Mouse (Mus musculus) small intestine, adult 2 months (tissue): ENCODE results near the gene Gm20388. TPM values are rescaled to one million over a fixed set of nuclear protein-coding genes. Genes with fewer than 3 reads are reported as not detected.

Source experiments
- H3K27ac ChIP-seq: fragments of 200-500 bp; 2 replicates; pipeline ENCODE4 v1.5.1; 2012; ENCODE audit warnings: low read depth, low read length, control low read depth, inconsistent platforms; ENCODE audit not compliant: insufficient read depth
- H3K27me3 ChIP-seq: fragments of 200-500 bp; 2 replicates; pipeline ENCODE4 v1.6.1; 2012; ENCODE audit warnings: mild to moderate bottlenecking, moderate library complexity, low read length, inconsistent platforms; ENCODE audit not compliant: control insufficient read depth, insufficient read depth
- H3K36me3 ChIP-seq: fragments of 200-500 bp; 2 replicates; pipeline ENCODE4 v1.6.1; 2012; ENCODE audit warnings: mild to moderate bottlenecking, low read length, control low read depth, inconsistent platforms; ENCODE audit not compliant: control insufficient read depth, insufficient read depth
- H3K4me1 ChIP-seq: fragments of 200-500 bp; 2 replicates; pipeline ENCODE4 v1.6.1; 2012; ENCODE audit warnings: low read length, inconsistent platforms, mixed read lengths; ENCODE audit not compliant: control insufficient read depth, insufficient read depth, insufficient read length
- H3K4me3 ChIP-seq: fragments of 200-500 bp; 2 replicates; pipeline ENCODE4 v1.5.1; 2012; ENCODE audit warnings: low read depth, mild to moderate bottlenecking, control low read depth, inconsistent platforms, low read length, moderate library complexity
- CTCF ChIP-seq: fragments of 200-500 bp; IDR thresholded peaks from 2 replicates; pipeline ENCODE4 v1.5.1; 2012; ENCODE audit warnings: low read depth, mild to moderate bottlenecking, control low read depth, inconsistent platforms, low read length, moderate library complexity, mixed read lengths; ENCODE audit not compliant: insufficient replicate concordance, insufficient read length; ENCODE audit errors: extremely low read depth
- POLR2A ChIP-seq: fragments of 200-500 bp; IDR thresholded peaks from 2 replicates; pipeline ENCODE4 v1.6.1; 2012; ENCODE audit warnings: low read depth, mild to moderate bottlenecking, control low read depth, inconsistent platforms, low read length, moderate library complexity
- WGBS: fragments of 180-500 bp; shearing (Covaris S2); methylation state at CpG from one replicate; pipeline ENCODE4 v1.1.7; 2018; 5-methylcytosine and 5-hydroxymethylcytosine counted together
- polyA plus RNA-seq: library from polyadenylated mRNA; depleted of rRNA; stranded (reverse); fragments of >200 nt; gene quantifications from 2 replicates; pipeline ENCODE4 v1.2.3, GENCODE M21; 2012

The Gm20388 gene
- polyA plus RNA-seq, 1 experiment: 37.3 TPM

DNA sequence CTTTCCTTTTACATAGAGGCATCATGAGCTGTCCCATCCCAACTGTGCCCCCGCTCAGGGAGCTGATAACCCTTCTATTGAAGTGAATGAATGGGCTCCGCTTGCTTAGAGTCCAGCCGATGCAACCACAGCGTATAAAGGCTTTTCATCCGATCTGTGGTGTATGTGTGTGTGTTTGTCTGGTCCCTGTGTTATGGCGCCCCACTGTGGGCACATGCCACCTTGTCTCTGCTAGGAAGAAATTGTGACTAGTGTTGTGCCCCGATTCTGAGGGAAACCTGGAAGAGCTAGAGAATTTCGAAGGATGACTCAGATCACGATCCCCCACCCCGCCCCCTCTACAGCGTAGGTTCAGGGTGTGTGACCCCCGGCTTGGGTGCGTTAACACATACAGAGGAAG lies 3442.1 kb downstream of the Gm20388 start:
- WGBS: 40% methylated on average over 13 of the region's 13 CpGs
- Histone ChIP-seq H3K36me3 (peaks cover 19% of the 10 kb centered on the region), H3K4me3 (no peak overlapping the region), H3K27ac (no peak overlapping the region), H3K4me1 (no peaks in the 10 kb centered on the region), H3K27me3 (no peaks in the 10 kb centered on the region)
- TF ChIP-seq POLR2A: no peak
- TF ChIP-seq CTCF: peak; percentile 57; the same call in 1 of the 2 replicates

DNA sequence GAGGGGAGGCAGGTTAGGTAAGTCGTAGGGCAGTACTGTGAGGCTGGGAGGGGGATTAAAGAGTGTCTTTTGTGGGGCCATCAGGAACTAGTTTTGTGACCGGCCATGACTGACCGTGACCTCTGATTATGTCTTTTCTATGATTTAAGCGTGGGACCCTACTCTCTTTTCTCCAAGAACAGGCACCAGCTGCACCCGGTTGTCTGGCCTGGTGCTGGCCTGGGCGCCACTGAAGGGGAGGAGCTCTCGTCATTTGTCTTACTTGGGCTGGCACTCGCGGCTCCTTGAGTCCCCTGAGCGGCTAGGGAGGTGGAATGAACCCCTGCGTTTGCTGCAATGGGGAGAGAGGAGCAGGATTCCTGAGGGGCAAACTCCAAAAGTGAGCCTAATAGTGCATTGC lies 3442.6 kb downstream of the Gm20388 start:
- peaks cover 18% of the 10 kb centered on the region for H3K36me3 ChIP-seq
- no peaks in the 10 kb centered on the region for H3K4me1 ChIP-seq
- 73% methylated on average over 11 of the region's 11 CpGs for WGBS
- no peaks in the 10 kb centered on the region for H3K27me3 ChIP-seq
- TF ChIP-seq CTCF (no peak), POLR2A (no peak)
- no peak overlapping the region for H3K27ac ChIP-seq
- H3K4me3 ChIP-seq: no peak overlapping the region

DNA sequence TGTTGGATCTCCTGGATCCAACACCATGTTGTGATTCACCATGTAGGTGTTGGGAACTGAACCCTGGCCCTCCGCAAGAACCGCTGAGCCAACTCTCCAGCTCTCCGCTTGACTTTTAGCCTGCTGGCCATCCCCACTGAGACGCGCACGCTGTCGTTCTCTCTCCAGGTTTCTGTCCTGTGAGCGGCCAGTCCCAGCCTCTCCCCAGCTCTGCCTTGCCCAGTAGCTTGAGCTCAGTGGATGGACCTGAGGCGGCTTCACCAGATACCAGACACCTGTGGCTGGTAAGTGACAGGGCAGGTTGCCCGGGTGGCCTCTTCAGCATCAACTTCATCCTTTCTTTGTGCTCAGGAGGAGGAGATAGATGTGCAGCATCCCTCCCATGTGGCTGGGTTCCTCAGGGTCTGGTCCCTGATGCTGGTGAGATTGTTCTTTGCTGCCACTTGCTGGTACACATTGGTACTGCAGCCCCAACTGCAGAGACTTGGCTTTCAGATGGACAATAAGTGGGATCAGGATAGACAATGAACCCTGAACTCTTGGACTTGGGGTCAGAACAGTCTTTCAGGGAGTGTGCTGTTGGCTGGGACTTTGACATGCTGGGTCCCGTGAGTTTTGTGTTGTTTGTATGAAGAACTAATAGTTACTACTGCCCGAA lies 3450.6 kb downstream of the Gm20388 start:
- WGBS: 58% methylated on average over 12 of the region's 12 CpGs
- TF ChIP-seq POLR2A (no peak), CTCF (peak; percentile 84; the same call in 1 of the 2 replicates)

DNA sequence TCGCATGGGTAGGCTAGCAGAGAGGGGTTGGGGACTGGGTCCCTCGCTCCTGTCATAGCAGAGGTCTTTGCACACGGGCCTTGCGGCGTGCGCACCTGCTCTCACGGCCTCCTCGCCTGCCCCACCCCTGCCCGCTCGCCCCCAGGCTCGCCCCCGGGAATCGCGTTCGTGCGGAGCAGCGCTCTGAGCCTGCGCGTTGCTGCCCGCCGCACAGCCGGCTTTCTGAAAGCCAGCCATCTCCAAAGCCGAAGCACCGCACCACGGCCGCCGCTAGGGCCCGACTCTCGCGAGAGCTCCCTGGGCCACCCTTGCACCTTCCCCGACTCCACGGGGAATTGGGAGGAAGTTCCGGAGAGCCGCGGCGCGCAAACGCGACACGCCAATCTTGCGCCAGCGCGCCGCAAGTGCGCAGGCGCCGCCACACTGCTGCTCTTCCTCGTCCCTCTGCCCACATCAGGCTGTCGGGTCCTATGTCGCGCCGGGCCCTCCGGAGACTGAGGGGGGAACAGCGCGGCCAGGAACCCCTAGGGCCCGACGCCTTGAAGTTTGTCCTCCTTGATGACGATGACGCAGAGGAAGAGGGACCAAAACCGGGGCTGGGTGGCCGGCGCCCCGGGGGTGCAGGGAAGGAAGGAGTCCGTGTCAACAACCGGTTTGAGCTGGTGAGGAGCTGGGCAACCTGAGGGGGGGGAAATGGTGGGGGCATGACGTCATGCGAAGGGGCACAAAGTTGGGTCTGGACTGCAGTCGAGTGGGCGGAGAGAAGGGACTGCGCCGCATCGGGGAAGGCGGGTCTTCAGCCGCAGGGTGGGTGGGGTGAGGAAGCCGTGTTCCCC lies 3463.0 kb downstream of the Gm20388 start, which contains the start of gene Tcf25:
Gene Tcf25 (plus strand): TSS at position 351 of the 836 bp plus-strand sequence.
- H3K27ac ChIP-seq: peak within 1 kb of the TSS; percentile 92
- peaks cover 4% of the 10 kb centered on the region; the same call in 1 of the 2 replicates for H3K4me1 ChIP-seq
- peak within 1 kb of the TSS; percentile 81 for H3K4me3 ChIP-seq
- H3K27me3 ChIP-seq: no peaks in the 10 kb centered on the region
- under 1% methylated on average over 75 of the region's 75 CpGs for WGBS
- H3K36me3 ChIP-seq: peaks cover under 1% of the 10 kb centered on the region; the same call in 1 of the 2 replicates
- TF ChIP-seq CTCF (peak; percentile 49), POLR2A (peak; percentile 74)

More for the DNA sequence above, 3450.6 kb downstream of the Gm20388 start:
- H3K36me3 ChIP-seq: peaks cover 39% of the 10 kb centered on the region
- H3K27ac ChIP-seq: no peak overlapping the region
- H3K4me3 ChIP-seq: no peak overlapping the region
- H3K27me3 ChIP-seq: no peaks in the 10 kb centered on the region
- no peaks in the 10 kb centered on the region for H3K4me1 ChIP-seq

DNA sequence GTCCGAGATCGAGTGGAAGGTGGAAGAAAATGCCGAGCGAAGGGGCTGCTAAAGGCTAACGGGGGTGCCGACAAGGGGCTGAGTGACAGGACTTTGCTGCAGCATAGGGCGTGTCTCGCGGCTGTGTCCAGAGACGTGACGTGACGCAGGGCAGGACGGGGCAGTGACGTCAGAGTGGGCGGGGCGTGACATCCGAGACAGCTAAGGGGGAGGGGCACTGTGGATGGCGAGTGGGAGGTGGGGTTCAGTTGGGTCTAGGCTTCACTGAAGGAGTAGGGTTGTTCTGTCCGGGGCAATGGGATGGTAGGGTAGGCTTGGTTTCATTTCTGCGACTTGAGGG lies 3463.6 kb downstream of the Gm20388 start:
- Histone ChIP-seq H3K27me3 (no peaks in the 10 kb centered on the region), H3K36me3 (no peaks in the 10 kb centered on the region; the same call in 1 of the 2 replicates), H3K4me1 (peaks cover 4% of the 10 kb centered on the region; the same call in 1 of the 2 replicates), H3K4me3 (peak overlapping the region; percentile 81), H3K27ac (peak overlapping the region; percentile 92)
- TF ChIP-seq CTCF: no peak
- TF ChIP-seq POLR2A: no peak
- WGBS: under 1% methylated on average over 20 of the region's 20 CpGs

DNA sequence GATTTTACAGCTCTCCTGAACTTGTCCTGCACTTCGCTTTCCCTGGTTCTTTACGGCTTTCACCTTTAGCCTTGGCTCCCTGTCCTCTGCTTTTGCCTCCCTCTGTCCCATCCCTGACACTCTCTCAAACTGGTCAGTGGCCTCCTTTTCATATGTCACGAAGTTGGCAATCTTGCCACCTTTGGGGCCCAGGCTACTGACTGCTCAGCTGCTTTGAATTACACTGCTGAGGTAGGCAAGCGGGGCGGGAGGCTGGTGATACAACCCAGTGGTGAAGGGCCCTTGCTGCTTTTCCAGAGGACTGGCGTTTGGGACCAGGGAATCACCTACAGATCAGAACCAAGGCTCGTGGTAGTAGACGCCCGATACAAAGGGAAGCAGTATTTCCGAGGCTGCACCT lies 3465.1 kb downstream of the Gm20388 start:
- Histone ChIP-seq H3K27me3 (no peaks in the 10 kb centered on the region), H3K36me3 (peaks cover 2% of the 10 kb centered on the region; the same call in 1 of the 2 replicates), H3K4me3 (no peak overlapping the region), H3K27ac (no peak overlapping the region), H3K4me1 (peaks cover 4% of the 10 kb centered on the region; the same call in 1 of the 2 replicates)
- WGBS: 72% methylated on average over 10 of the region's 10 CpGs
- no peak for TF ChIP-seq CTCF
- no peak for TF ChIP-seq POLR2A

DNA sequence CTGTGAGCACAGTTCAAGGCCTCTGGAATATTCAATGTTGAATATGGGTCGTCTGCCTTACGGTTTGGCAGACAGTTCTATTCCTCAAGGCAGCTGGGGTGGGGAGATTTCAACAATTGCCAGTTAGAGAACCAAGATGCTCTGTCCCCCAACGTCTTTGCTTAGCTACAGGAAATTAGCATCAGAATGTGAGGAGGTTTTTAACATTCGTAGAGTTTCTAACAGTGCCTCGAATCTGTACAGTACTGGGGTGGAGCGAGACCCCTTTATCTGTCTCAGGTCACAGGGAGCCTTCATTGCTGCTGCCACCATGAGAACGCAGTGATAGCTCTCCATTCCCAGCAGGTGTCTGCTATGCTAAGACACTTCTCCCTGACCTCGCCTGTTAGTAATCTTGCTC lies 3465.5 kb downstream of the Gm20388 start:
- Histone ChIP-seq H3K4me3 (no peak overlapping the region), H3K36me3 (peaks cover 3% of the 10 kb centered on the region; the same call in 1 of the 2 replicates), H3K27me3 (no peaks in the 10 kb centered on the region), H3K4me1 (peaks cover 4% of the 10 kb centered on the region; the same call in 1 of the 2 replicates), H3K27ac (no peak overlapping the region)
- no peak for TF ChIP-seq CTCF
- TF ChIP-seq POLR2A: no peak
- WGBS: 62% methylated on average over 8 of the region's 8 CpGs
